Mouse (Mus musculus) intestine, postnatal 0 days (tissue): ENCODE measurements around the gene Eid1. TPM values are rescaled to one million over a fixed set of nuclear protein-coding genes. Genes with fewer than 3 reads are reported as not detected.

Experiments used
- ATAC-seq: fragments of 200-750 bp; cut with Nextera tagmentation; 2 replicates; pipeline ENCODE4 v1.8.0; 2017; ENCODE audit warnings: mild to moderate bottlenecking, moderate TSS enrichment, moderate library complexity
- H3K27ac ChIP-seq: fragments of 300-500 bp; sonication (generic); 2 replicates; pipeline ENCODE4 v1.5.1; 2014; ENCODE audit warnings: mild to moderate bottlenecking, low read depth, low read length, moderate library complexity
- H3K27me3 ChIP-seq: fragments of 300-500 bp; sonication (generic); replicated peaks from 2 replicates; pipeline ENCODE4 v1.6.1; 2014; ENCODE audit warnings: low read length, mixed read lengths; ENCODE audit not compliant: control insufficient read depth, insufficient read depth
- H3K36me3 ChIP-seq: fragments of 300-500 bp; sonication (generic); 2 replicates; pipeline ENCODE4 v1.6.1; 2014; ENCODE audit warnings: mild to moderate bottlenecking, moderate library complexity; ENCODE audit not compliant: control insufficient read depth, insufficient read depth
- H3K4me1 ChIP-seq: fragments of 300-500 bp; sonication (generic); replicated peaks from 2 replicates; pipeline ENCODE4 v1.6.1; 2014; ENCODE audit warnings: antibody characterized with exemption, low read length, mixed read lengths; ENCODE audit not compliant: control insufficient read depth, insufficient read depth
- H3K4me2 ChIP-seq: fragments of 300-500 bp; sonication (generic); replicated peaks from 2 replicates; pipeline ENCODE4 v1.6.1; 2014; ENCODE audit warnings: low read depth, mild to moderate bottlenecking, moderate library complexity
- H3K4me3 ChIP-seq: fragments of 300-500 bp; sonication (generic); 2 replicates; pipeline ENCODE4 v1.5.1; 2014; ENCODE audit warnings: low read depth, low read length
- H3K9ac ChIP-seq: fragments of 300-500 bp; sonication (generic); 2 replicates; pipeline ENCODE4 v1.6.1; 2014; ENCODE audit warnings: mild to moderate bottlenecking, low read depth, low read length
- H3K9me3 ChIP-seq: fragments of 300-500 bp; sonication (generic); 2 replicates; pipeline ENCODE4 v1.6.1; 2016; ENCODE audit warnings: mixed run types; ENCODE audit not compliant: control insufficient read depth
- CTCF ChIP-seq: sonication (generic); IDR thresholded peaks from 2 replicates; pipeline ENCODE4 v1.5.1; 2016; ENCODE audit warnings: low read depth, mild to moderate bottlenecking, control low read depth, antibody characterized with exemption, moderate library complexity
- WGBS: fragments of 180-500 bp; shearing (Covaris S2); extraction: QIAGEN DNeasy Blood & Tissue Kit; methylation state at CpG from one replicate; pipeline ENCODE4 v1.1.7; 2014; 5-methylcytosine and 5-hydroxymethylcytosine counted together
- polyA plus RNA-seq: library from polyadenylated mRNA; unstranded; fragments of >200 nt; fragmentation: Nextera tagmentation; extraction: Ambion mirVana; gene quantifications from 2 replicates; pipeline ENCODE4 v1.2.1, GENCODE M21; 2015

Eid1 gene
- polyA plus RNA-seq, 1 experiment from 2014 or later = 67.4 TPM

GRCm38 (mm10) chr2:125701606-125702005, 28.7 kb downstream of the Eid1 start:
- H3K4me1 ChIP-seq = no peaks in the 10 kb centered on the region
- no peak for ATAC-seq
- H3K9me3 ChIP-seq = no peaks in the 10 kb centered on the region
- H3K4me2 ChIP-seq = no peak overlapping the region
- no peak for TF ChIP-seq CTCF
- H3K27me3 ChIP-seq = no peaks in the 10 kb centered on the region
- H3K27ac ChIP-seq = no peak overlapping the region
- WGBS = 81% methylated on average over 2 of the region's 2 CpGs
- no peak overlapping the region for H3K9ac ChIP-seq
- H3K36me3 ChIP-seq = no peaks in the 10 kb centered on the region
- no peak overlapping the region for H3K4me3 ChIP-seq

DNA sequence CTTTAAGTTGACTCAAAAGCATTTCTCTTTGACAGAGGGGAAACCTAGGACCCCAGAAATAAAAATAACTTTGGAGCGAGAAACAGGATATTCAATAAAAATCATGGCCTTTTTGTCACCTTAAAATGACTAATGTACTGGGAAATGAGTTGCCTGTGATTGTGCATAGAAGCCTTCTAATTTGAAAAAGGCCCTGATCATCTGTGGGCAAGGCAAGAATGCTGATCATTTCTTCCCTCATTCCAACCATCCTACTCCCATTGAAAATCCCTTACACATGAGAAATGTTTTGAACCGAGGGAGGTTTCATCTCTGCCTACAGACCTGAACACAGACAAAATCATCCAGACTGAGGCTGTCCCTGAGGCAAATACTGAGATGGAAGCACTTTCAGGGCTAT, 30.0 kb downstream of the Eid1 start:
- Histone ChIP-seq H3K9me3 (no peaks in the 10 kb centered on the region), H3K27ac (no peak overlapping the region), H3K27me3 (no peaks in the 10 kb centered on the region), H3K4me1 (no peaks in the 10 kb centered on the region), H3K36me3 (no peaks in the 10 kb centered on the region), H3K9ac (no peak overlapping the region), H3K4me2 (no peak overlapping the region), H3K4me3 (no peak overlapping the region)
- 86% methylated on average over 2 of the region's 2 CpGs for WGBS
- ATAC-seq = no peak
- TF ChIP-seq CTCF = no peak

GRCm38 (mm10) chr2:125704907-125705631, 32.2 kb downstream of the Eid1 start:
- no peak for ATAC-seq
- Histone ChIP-seq H3K4me2 (no peak overlapping the region), H3K27ac (no peak overlapping the region), H3K9ac (no peak overlapping the region), H3K36me3 (no peaks in the 10 kb centered on the region), H3K4me1 (no peaks in the 10 kb centered on the region), H3K4me3 (no peak overlapping the region), H3K9me3 (no peaks in the 10 kb centered on the region), H3K27me3 (no peaks in the 10 kb centered on the region)
- 68% methylated on average over 12 of the region's 12 CpGs for WGBS
- TF ChIP-seq CTCF = no peak

- TF ChIP-seq CTCF = no peak
- H3K4me1 ChIP-seq = no peaks in the 10 kb centered on the region
- no peaks in the 10 kb centered on the region for H3K27me3 ChIP-seq
- no peak overlapping the region for H3K4me3 ChIP-seq
- no peak overlapping the region for H3K4me2 ChIP-seq
- no peaks in the 10 kb centered on the region for H3K9me3 ChIP-seq
- H3K9ac ChIP-seq = no peak overlapping the region
- no peaks in the 10 kb centered on the region for H3K36me3 ChIP-seq
- H3K27ac ChIP-seq = no peak overlapping the region
- WGBS = 60% methylated on average over 5 of the region's 5 CpGs
- ATAC-seq = no peak
Observed at GRCm38 (mm10) chr2:125706510-125706921, 33.6 kb downstream of the Eid1 start.

GRCm38 (mm10) chr2:125716599-125716998, 43.7 kb downstream of the Eid1 start:
- H3K27ac ChIP-seq = no peak overlapping the region
- 81% methylated on average over 8 of the region's 8 CpGs for WGBS
- ATAC-seq = no peak
- no peak overlapping the region for H3K4me2 ChIP-seq
- H3K4me1 ChIP-seq = no peaks in the 10 kb centered on the region
- H3K9me3 ChIP-seq = no peaks in the 10 kb centered on the region
- H3K27me3 ChIP-seq = no peaks in the 10 kb centered on the region
- no peak overlapping the region for H3K9ac ChIP-seq
- H3K36me3 ChIP-seq = no peaks in the 10 kb centered on the region
- TF ChIP-seq CTCF = no peak
- no peak overlapping the region for H3K4me3 ChIP-seq

DNA sequence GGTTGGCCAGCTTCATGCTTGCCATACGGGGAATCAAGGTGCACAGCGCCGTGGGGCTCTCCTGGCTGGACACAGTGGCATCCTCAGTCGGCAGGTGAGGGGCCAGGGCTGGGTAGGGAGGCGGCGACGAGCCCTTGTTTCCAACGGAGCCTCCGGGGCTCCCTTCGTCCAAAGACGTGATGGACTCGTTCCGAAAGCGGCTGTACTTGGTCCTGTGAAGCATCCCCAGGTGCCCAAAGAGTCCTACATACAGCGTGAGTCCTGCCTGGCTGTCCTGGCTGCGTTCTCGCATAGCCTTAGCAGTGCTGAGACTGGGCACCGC, 50.2 kb downstream of the Eid1 start:
- Histone ChIP-seq H3K4me3 (peak overlapping the region; percentile 46), H3K9me3 (no peaks in the 10 kb centered on the region), H3K4me2 (peak overlapping the region; percentile 95), H3K9ac (no peak overlapping the region), H3K36me3 (no peaks in the 10 kb centered on the region), H3K4me1 (peaks cover 3% of the 10 kb centered on the region; the same call in 1 of the 2 replicates), H3K27ac (no peak overlapping the region), H3K27me3 (peaks cover 21% of the 10 kb centered on the region)
- no peak for TF ChIP-seq CTCF
- WGBS = 2% methylated on average over 18 of the region's 18 CpGs
- no peak for ATAC-seq
